Mouse (Mus musculus) heart, adult 2 months (tissue): ENCODE measurements at regions not wholly inside any gene's neighbourhood (a gene's known extent, or its start where the extent isn't known, plus 50 kb on each side); places are given as distances from the start of the nearest gene placed in this dataset.

Experiments used
- DNase-seq, 2 experiments: peaks; one replicate each; pipeline ENCODE4 v3.0.0; 2021
- H3K27ac ChIP-seq: fragments of 200-600 bp; 2 replicates; pipeline ENCODE4 v1.8.1; 2022
- H3K27me3 ChIP-seq: fragments of 200-500 bp; 2 replicates; pipeline ENCODE4 v1.6.1; 2012; ENCODE audit warnings: mild to moderate bottlenecking, low read length, inconsistent platforms, mixed read lengths; ENCODE audit not compliant: control insufficient read depth, insufficient read depth
- H3K36me3 ChIP-seq: fragments of 200-500 bp; 2 replicates; pipeline ENCODE4 v1.6.1; 2012; ENCODE audit warnings: low read length, inconsistent platforms; ENCODE audit not compliant: control insufficient read depth, insufficient read depth
- H3K4me1 ChIP-seq: fragments of 200-500 bp; 2 replicates; pipeline ENCODE4 v1.6.1; 2011; ENCODE audit warnings: low read length; ENCODE audit not compliant: control insufficient read depth, insufficient read depth
- H3K4me3 ChIP-seq: fragments of 200-600 bp; 2 replicates; pipeline ENCODE4 v1.8.1; 2022
- H3K79me2 ChIP-seq: fragments of 200-500 bp; replicated peaks from 2 replicates; pipeline ENCODE4 v1.6.1; 2012; ENCODE audit warnings: mild to moderate bottlenecking, inconsistent platforms, low read length, moderate library complexity, mixed read lengths; ENCODE audit not compliant: control insufficient read depth, insufficient read depth
- H3K9ac ChIP-seq: fragments of 200-500 bp; 2 replicates; pipeline ENCODE4 v1.6.1; 2012; ENCODE audit warnings: low read depth, mild to moderate bottlenecking, control low read depth, inconsistent platforms, low read length, mixed read lengths
- CTCF ChIP-seq: fragments of 200-600 bp; IDR thresholded peaks from 2 replicates; pipeline ENCODE4 v1.8.1; 2022; ENCODE audit warnings: antibody characterized with exemption, mild to moderate bottlenecking, moderate library complexity
- EP300 ChIP-seq: fragments of 200-500 bp; IDR thresholded peaks from 2 replicates; pipeline ENCODE4 v1.6.1; 2011; ENCODE audit warnings: low read depth, low read length, control low read depth; ENCODE audit not compliant: insufficient read depth
- POLR2A ChIP-seq: fragments of 200-500 bp; IDR thresholded peaks from 2 replicates; pipeline ENCODE4 v1.6.1; 2011; ENCODE audit warnings: mild to moderate bottlenecking, low read depth, low read length, control low read depth; ENCODE audit not compliant: insufficient read depth
- WGBS: fragments of 180-500 bp; shearing (Covaris S2); methylation state at CpG from one replicate; pipeline ENCODE4 v1.1.7; 2018; 5-methylcytosine and 5-hydroxymethylcytosine counted together
- intact Hi-C: fragments of 180-260 bp; cut with DNase I; formaldehyde crosslinking; loops from one replicate; pipeline ENCODE4 v1.15.1; 2025

- no peak overlapping the region for H3K9ac ChIP-seq
- H3K79me2 ChIP-seq, result no peaks in the 10 kb centered on the region
- H3K36me3 ChIP-seq, result no peaks in the 10 kb centered on the region
- no peak overlapping the region for H3K4me3 ChIP-seq
- H3K4me1 ChIP-seq, result no peaks in the 10 kb centered on the region
- WGBS, result 82% methylated on average over 3 of the region's 3 CpGs
- intact Hi-C loops, result no loop called here
- DNase-seq, result no peak
- no peak overlapping the region for H3K27ac ChIP-seq
- H3K27me3 ChIP-seq, result no peaks in the 10 kb centered on the region
- TF ChIP-seq CTCF, result no peak
- TF ChIP-seq POLR2A, result no peak
- TF ChIP-seq EP300, result no peak
These were observed 228.8 kb upstream of the Zic4 start for GRCm38 (mm10) chr9:91133256-91133920.

- no peaks in the 10 kb centered on the region for H3K27me3 ChIP-seq
- H3K79me2 ChIP-seq, result no peaks in the 10 kb centered on the region
- intact Hi-C loops, result no loop called here
- no peak overlapping the region for H3K4me3 ChIP-seq
- WGBS, result 97% methylated on average over 1 of the region's 1 CpGs
- DNase-seq, result no peak
- H3K36me3 ChIP-seq, result no peaks in the 10 kb centered on the region
- no peak for TF ChIP-seq CTCF
- TF ChIP-seq POLR2A, result no peak
- no peak for TF ChIP-seq EP300
- no peak overlapping the region for H3K27ac ChIP-seq
- no peak overlapping the region for H3K9ac ChIP-seq
- no peaks in the 10 kb centered on the region for H3K4me1 ChIP-seq
These were observed 227.9 kb upstream of the Zic4 start for GRCm38 (mm10) chr9:91134325-91134724.

GRCm38 (mm10) chr9:91135107-91135506 lies 227.1 kb upstream of the Zic4 start:
- H3K4me1 ChIP-seq, result no peaks in the 10 kb centered on the region
- H3K36me3 ChIP-seq, result no peaks in the 10 kb centered on the region
- intact Hi-C loops, result no loop called here
- no peaks in the 10 kb centered on the region for H3K27me3 ChIP-seq
- H3K9ac ChIP-seq, result no peak overlapping the region
- H3K27ac ChIP-seq, result no peak overlapping the region
- H3K4me3 ChIP-seq, result no peak overlapping the region
- no peaks in the 10 kb centered on the region for H3K79me2 ChIP-seq
- no peak for DNase-seq
- WGBS, result 70% methylated on average over 2 of the region's 2 CpGs
- no peak for TF ChIP-seq EP300
- TF ChIP-seq CTCF, result no peak
- no peak for TF ChIP-seq POLR2A

GRCm38 (mm10) chr9:91140651-91141050 lies 221.6 kb upstream of the Zic4 start:
- H3K36me3 ChIP-seq, result no peaks in the 10 kb centered on the region
- 46% methylated on average over 1 of the region's 1 CpGs for WGBS
- intact Hi-C loops, result no loop called here

GRCm38 (mm10) chr9:91151893-91152292 lies 210.3 kb upstream of the Zic4 start:
- H3K36me3 ChIP-seq, result no peaks in the 10 kb centered on the region
- no peak overlapping the region for H3K9ac ChIP-seq
- no peaks in the 10 kb centered on the region for H3K27me3 ChIP-seq
- H3K79me2 ChIP-seq, result no peaks in the 10 kb centered on the region
- DNase-seq, result no peak
- intact Hi-C loops, result no loop called here
- TF ChIP-seq CTCF (no peak), POLR2A (no peak), EP300 (no peak)
- H3K4me3 ChIP-seq, result no peak overlapping the region
- no peaks in the 10 kb centered on the region for H3K4me1 ChIP-seq
- no peak overlapping the region for H3K27ac ChIP-seq
- WGBS, result 40% methylated on average over 11 of the region's 11 CpGs

More at GRCm38 (mm10) chr9:91140651-91141050, 221.6 kb upstream of the Zic4 start:
- Histone ChIP-seq H3K4me3 (no peak overlapping the region), H3K9ac (no peak overlapping the region), H3K79me2 (no peaks in the 10 kb centered on the region), H3K27ac (no peak overlapping the region), H3K4me1 (no peaks in the 10 kb centered on the region), H3K27me3 (no peaks in the 10 kb centered on the region)
- TF ChIP-seq CTCF (no peak), EP300 (no peak), POLR2A (no peak)
- DNase-seq, result no peak

- 32% methylated on average over 2 of the region's 2 CpGs for WGBS
- intact Hi-C loops, result no loop called here
- Histone ChIP-seq H3K9ac (no peak overlapping the region), H3K79me2 (no peaks in the 10 kb centered on the region), H3K36me3 (no peaks in the 10 kb centered on the region), H3K4me1 (no peaks in the 10 kb centered on the region), H3K27me3 (no peaks in the 10 kb centered on the region), H3K4me3 (no peak overlapping the region), H3K27ac (no peak overlapping the region)
- TF ChIP-seq EP300, result no peak
- TF ChIP-seq CTCF, result no peak
- TF ChIP-seq POLR2A, result no peak
- DNase-seq, result no peak
These were observed 202.9 kb upstream of the Zic4 start for GRCm38 (mm10) chr9:91159311-91159710.
